Comparison of ENCODE assay signal across 11 mouse cellular contexts in the genomic region with DNA sequence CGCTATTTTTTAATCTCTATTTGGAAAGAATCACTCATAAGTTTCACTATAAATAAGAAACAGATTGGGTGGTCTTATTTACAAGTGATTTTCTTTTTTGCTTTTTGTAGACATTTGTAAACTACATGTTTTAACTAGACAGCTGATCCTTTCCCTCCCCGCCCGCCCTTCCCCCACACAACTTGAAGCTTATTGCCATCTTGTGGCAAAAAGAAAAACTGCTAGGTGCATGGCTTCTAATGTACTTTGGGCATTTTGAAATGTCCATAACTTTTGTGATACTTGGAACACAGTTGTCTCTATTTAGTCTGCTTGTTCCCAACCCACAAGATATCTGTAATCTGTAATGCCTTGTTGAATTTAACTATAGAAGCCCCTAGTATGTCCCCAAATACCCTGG. TPM values are rescaled to one million over a fixed set of nuclear protein-coding genes. Genes with fewer than 3 reads are reported as not detected.
A peak's percentile ranks its signal among the peaks of the same experiment; 100 is the strongest.
DNase-seq lines count a peak whose midpoint lies in the region; ATAC-seq and TF ChIP-seq lines count a peak whose summit lies in the region.
"Had no signal": no experiment of that assay in that cellular context is flagged by ENCODE, and none has a peak within 500 bp of the region (broad histone marks: within the 10 kb centered on the region; RNA-seq: fewer than 3 reads in every experiment).

No protein-coding gene starts in this region.

- no peak overlapping the region for H3K27ac ChIP-seq in layer of hippocampus, adult 2 months
- H3K27ac ChIP-seq: liver, embryonic 15.5 days had no signal

- no peak overlapping the region for H3K4me3 ChIP-seq in layer of hippocampus, adult 2 months
- H3K4me3 ChIP-seq: liver, embryonic 15.5 days had no signal

- no peak for ATAC-seq in CD4-positive, CD25-positive, alpha-beta regulatory T cell, adult 4 months

- peak; percentile 81 for TF ChIP-seq CTCF in layer of hippocampus, adult 2 months (conservative IDR thresholded peaks at IDR 0.05)

- peak; percentile 30 for DNase-seq in CD4-positive, CD25-positive, alpha-beta regulatory T cell, adult 2 months (ENCODE audit: low read depth, low spot score)
- DNase-seq in layer of hippocampus, adult 2 months (ENCODE audit: low spot score in 2 of 2), result no peak
- DNase-seq in layer of hippocampus, adult 9-11 months, result no peak
- DNase-seq in Muller cell, postnatal 12 days (ENCODE audit: inconsistent ontology term), result peak; percentile 41
- peak; percentile 11 for DNase-seq in forelimb bud, embryonic 11.5 days (ENCODE audit: low read depth, low spot score)
- no peak for DNase-seq in urinary bladder, adult 2 months (ENCODE audit: low spot score)
- no peak for DNase-seq in testis, postnatal 14 days (ENCODE audit: low spot score)
- DNase-seq: B cell, adult 2 months; gastrocnemius, postnatal 10 days had no signal

RNA-seq across cellular contexts. Expression of gene Ccdc14, which starts 21.1 kb away (rescaled TPM):
- polyA plus RNA-seq in CD4-positive, CD25-positive, alpha-beta regulatory T cell, adult 4 months (2017; shearing (Covaris generic)), result 1 to 10 TPM; 4.2 to 4.6 TPM
- 1 to 10 TPM; 2.8 to 3.2 TPM for total RNA-seq in layer of hippocampus, adult 2 months (2021)
- polyA plus RNA-seq in urinary bladder, adult 2 months (2012; rRNA removed), result 3.6 and 3.7 TPM in 2 replicates

RNA-seq across cellular contexts. Expression of gene Mylk, which starts 33.5 kb away (rescaled TPM):
- polyA plus RNA-seq in CD4-positive, CD25-positive, alpha-beta regulatory T cell, adult 4 months (2017; shearing (Covaris generic)), result not detected
- total RNA-seq in layer of hippocampus, adult 2 months (2021), result 10 to 100 TPM; 13.1 to 14.2 TPM
- polyA plus RNA-seq in urinary bladder, adult 2 months (2012; rRNA removed), result 2,043 and 2,359 TPM in 2 replicates

Comparison
In these comparisons a context has a peak if more than half of its experiments do, and no peak if none do; other contexts are left out.
1. DNase-seq: peak in CD4-positive, CD25-positive, alpha-beta regulatory T cell, adult 2 months (single experiment), Muller cell, postnatal 12 days (single experiment) and forelimb bud, embryonic 11.5 days (single experiment); none in layer of hippocampus, adult 2 months (0 of 2), layer of hippocampus, adult 9-11 months (single experiment), urinary bladder, adult 2 months (single experiment) and testis, postnatal 14 days (single experiment).
2. RNA of gene Mylk, which starts 33.5 kb away (polyA plus RNA-seq): 2,043 to 2,359 TPM in urinary bladder, adult 2 months; not detected in CD4-positive, CD25-positive, alpha-beta regulatory T cell, adult 4 months; every median in the first group is over 1,000 times any median in the second.